Mouse (Mus musculus): ENCODE measurements around the gene Trim71. TPM values are rescaled to one million over a fixed set of nuclear protein-coding genes. Genes with fewer than 3 reads are reported as not detected.

Trim71 gene
- polyA plus RNA-seq, 1 experiment from 2014 or later = 3.1 TPM

DNA sequence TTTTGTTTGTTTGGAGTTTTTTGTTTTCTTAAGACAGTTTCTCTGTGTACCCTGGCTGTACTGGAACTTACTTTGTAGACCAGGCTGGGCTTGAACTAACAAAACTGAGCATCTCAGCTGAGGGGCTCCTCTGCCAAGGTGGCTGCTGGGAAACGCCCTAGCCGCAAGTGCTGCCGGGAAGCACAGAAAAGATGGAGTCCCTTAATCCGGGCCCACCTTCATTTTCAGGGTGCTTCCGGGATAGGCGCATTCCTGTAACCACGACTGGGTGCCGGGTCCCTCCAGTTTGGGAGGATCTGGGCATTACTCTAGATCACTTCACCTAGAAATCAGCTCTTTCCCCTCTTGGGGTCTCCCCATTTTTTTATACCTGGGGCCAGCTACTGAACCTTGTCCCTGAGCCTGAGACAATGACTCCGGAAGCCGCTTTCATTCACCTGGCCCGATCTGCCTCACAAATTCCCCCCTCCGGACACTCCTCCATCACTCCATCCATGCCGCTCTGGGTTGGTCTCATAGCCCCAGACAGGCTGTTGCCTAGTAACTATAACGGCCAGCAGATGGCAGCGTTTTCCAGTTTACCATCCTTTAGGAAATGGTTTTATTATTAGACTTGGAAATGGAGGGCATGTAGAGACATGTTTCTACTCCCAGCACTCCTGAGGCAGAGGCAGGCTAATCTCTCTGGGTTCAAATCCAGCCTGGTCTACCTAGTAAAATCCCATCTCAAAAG, 64.2 kb downstream of the Trim71 start:
- H3K27ac ChIP-seq (ENCODE audit: low read depth, low read length) = no peak overlapping the region
- H3K27me3 ChIP-seq (replicated peaks; ENCODE audit: control insufficient read depth, insufficient read depth, low read length) = no peaks in the 10 kb centered on the region
- H3K4me2 ChIP-seq = no peak overlapping the region
- ATAC-seq (replicated peaks; ENCODE audit: low FRiP score) = peak; percentile 52
- peaks cover 17% of the 10 kb centered on the region for H3K4me1 ChIP-seq (replicated peaks; ENCODE audit: control insufficient read depth, insufficient read depth, low read length)
- peak; percentile 68 for DNase-seq (ENCODE audit: low spot score)
- no peaks in the 10 kb centered on the region for H3K36me3 ChIP-seq (ENCODE audit: control insufficient read depth, insufficient read depth, low read length)
- H3K9me3 ChIP-seq (ENCODE audit: control insufficient read depth, low read length) = no peaks in the 10 kb centered on the region
- no peak overlapping the region for H3K4me3 ChIP-seq (ENCODE audit: low read depth, low read length)
- H3K9ac ChIP-seq (ENCODE audit: low read depth, low read length) = no peak overlapping the region
- 16% methylated on average over 15 of the region's 15 CpGs for WGBS

- WGBS = 7% methylated on average over 11 of the region's 11 CpGs
- no peak overlapping the region for H3K4me2 ChIP-seq
- DNase-seq (ENCODE audit: low spot score) (peak; percentile 89), ATAC-seq (replicated peaks; ENCODE audit: low FRiP score) (peak; percentile 60; the same call in 1 of the 2 replicates)
- H3K27me3 ChIP-seq (replicated peaks; ENCODE audit: control insufficient read depth, insufficient read depth, low read length) = no peaks in the 10 kb centered on the region
- no peak overlapping the region for H3K27ac ChIP-seq (ENCODE audit: low read depth, low read length)
- no peaks in the 10 kb centered on the region for H3K36me3 ChIP-seq (ENCODE audit: control insufficient read depth, insufficient read depth, low read length)
- H3K4me1 ChIP-seq (replicated peaks; ENCODE audit: control insufficient read depth, insufficient read depth, low read length) = peaks cover 16% of the 10 kb centered on the region
- no peaks in the 10 kb centered on the region for H3K9me3 ChIP-seq (ENCODE audit: control insufficient read depth, low read length)
- no peak overlapping the region for H3K9ac ChIP-seq (ENCODE audit: low read depth, low read length)
- no peak overlapping the region for H3K4me3 ChIP-seq (ENCODE audit: low read depth, low read length)
Observed at GRCm38 (mm10) chr9:114498218-114498617, 66.0 kb downstream of the Trim71 start.

DNA sequence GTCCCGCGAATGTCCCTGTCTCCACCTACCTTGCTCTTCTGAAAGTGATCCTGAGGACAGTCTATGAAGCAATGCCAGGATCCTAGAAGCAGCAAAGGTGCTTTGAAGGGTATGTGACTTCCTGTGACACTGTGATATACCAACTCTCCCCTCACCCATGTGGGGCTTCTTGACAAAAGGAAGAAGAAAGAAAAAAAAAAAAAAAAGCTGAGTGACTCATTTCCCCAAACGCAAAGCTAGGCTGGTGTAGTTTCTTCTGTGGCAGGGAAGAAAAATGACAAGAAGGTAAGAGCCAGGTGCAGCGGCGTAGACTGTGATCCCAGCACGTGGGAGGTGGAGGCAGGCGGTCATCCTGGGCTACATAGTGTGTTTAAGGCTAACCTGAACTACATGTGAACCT, 67.7 kb downstream of the Trim71 start:
- Histone ChIP-seq H3K4me2 (no peak overlapping the region), H3K36me3 (ENCODE audit: control insufficient read depth, insufficient read depth, low read length) (no peaks in the 10 kb centered on the region), H3K4me3 (ENCODE audit: low read depth, low read length) (no peak overlapping the region), H3K27me3 (replicated peaks; ENCODE audit: control insufficient read depth, insufficient read depth, low read length) (no peaks in the 10 kb centered on the region), H3K9me3 (ENCODE audit: control insufficient read depth, low read length) (no peaks in the 10 kb centered on the region), H3K27ac (ENCODE audit: low read depth, low read length) (no peak overlapping the region), H3K4me1 (replicated peaks; ENCODE audit: control insufficient read depth, insufficient read depth, low read length) (peaks cover 4% of the 10 kb centered on the region; the same call in 1 of the 2 replicates), H3K9ac (ENCODE audit: low read depth, low read length) (no peak overlapping the region)
- DNase-seq (ENCODE audit: low spot score) (no peak), ATAC-seq (replicated peaks; ENCODE audit: low FRiP score) (no peak)
- 74% methylated on average over 7 of the region's 7 CpGs for WGBS

DNA sequence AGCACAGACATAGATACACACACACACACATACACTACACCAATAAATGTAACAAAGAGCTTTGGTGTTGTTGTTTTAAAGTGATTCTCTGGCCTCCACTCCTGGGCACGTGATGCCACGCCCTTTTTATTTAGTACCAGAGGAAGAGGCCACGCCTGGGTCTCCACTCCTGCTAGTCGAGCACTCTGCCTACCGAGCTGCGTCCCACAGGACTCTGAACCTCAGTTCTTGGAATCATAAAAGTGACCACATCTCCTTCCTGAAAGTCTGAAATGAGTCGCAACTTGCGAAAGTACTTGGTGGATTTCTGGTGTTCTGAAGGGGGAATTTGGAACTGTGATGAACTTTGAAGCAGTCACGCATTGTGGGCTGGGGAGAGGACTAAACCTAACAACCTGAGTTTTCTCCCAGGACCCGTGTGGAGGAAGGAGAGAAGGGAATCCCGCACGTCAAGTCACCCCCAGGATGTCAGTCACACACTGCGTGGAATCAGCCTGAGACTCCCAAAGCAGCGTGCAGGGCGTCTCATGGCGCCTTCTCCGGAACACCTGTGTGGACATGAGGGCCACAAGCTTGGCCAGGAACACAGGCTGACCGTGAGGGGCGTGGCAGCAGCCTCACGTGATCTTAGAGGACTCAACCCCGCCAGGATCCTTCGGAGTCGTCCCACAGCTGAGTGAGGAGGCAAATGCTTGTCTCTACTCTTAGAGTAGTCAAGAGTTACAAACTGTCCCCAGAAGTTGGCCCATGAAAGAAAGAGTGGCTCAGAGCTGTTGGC, 76.5 kb downstream of the Trim71 start:
- DNase-seq (ENCODE audit: low spot score) = no peak
- Histone ChIP-seq H3K36me3 (ENCODE audit: control insufficient read depth, insufficient read depth, low read length) (no peaks in the 10 kb centered on the region), H3K27me3 (replicated peaks; ENCODE audit: control insufficient read depth, insufficient read depth, low read length) (no peaks in the 10 kb centered on the region), H3K9ac (ENCODE audit: low read depth, low read length) (no peak overlapping the region), H3K9me3 (ENCODE audit: control insufficient read depth, low read length) (no peaks in the 10 kb centered on the region), H3K4me3 (ENCODE audit: low read depth, low read length) (no peak overlapping the region), H3K27ac (ENCODE audit: low read depth, low read length) (no peak overlapping the region), H3K4me1 (replicated peaks; ENCODE audit: control insufficient read depth, insufficient read depth, low read length) (no peaks in the 10 kb centered on the region), H3K4me2 (no peak overlapping the region)
- 76% methylated on average over 23 of the region's 23 CpGs for WGBS
- ATAC-seq (replicated peaks; ENCODE audit: low FRiP score) = no peak

- Histone ChIP-seq H3K27ac (ENCODE audit: low read depth, low read length) (no peak overlapping the region), H3K36me3 (ENCODE audit: control insufficient read depth, insufficient read depth, low read length) (no peaks in the 10 kb centered on the region), H3K9ac (ENCODE audit: low read depth, low read length) (no peak overlapping the region), H3K9me3 (ENCODE audit: control insufficient read depth, low read length) (no peaks in the 10 kb centered on the region), H3K27me3 (replicated peaks; ENCODE audit: control insufficient read depth, insufficient read depth, low read length) (no peaks in the 10 kb centered on the region), H3K4me3 (ENCODE audit: low read depth, low read length) (no peak overlapping the region), H3K4me1 (replicated peaks; ENCODE audit: control insufficient read depth, insufficient read depth, low read length) (no peaks in the 10 kb centered on the region), H3K4me2 (no peak overlapping the region)
- no peak for ATAC-seq (replicated peaks; ENCODE audit: low FRiP score)
- 89% methylated on average over 4 of the region's 4 CpGs for WGBS
- DNase-seq (ENCODE audit: low spot score) = no peak
Observed at GRCm38 (mm10) chr9:114486808-114487207, 77.4 kb downstream of the Trim71 start.

DNA sequence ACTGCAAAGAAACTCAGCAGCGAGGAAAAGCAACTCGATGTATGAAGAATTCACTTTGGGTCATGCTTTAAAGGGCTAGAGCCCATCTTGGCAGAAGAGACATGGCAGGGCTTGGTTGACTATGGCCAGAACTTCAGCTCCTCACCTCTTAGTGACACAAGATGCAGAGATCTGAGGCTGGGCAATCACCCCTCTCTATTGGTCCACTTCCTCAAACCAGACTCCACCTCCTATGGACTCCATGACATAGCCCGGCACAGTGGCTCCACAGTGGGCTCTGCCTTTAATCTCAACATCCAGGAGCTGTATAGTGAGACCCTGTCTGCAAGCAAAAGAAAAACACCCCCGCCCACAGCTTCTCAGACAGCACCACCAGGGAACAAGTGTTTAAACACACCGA, 79.4 kb downstream of the Trim71 start:
- Histone ChIP-seq H3K27me3 (replicated peaks; ENCODE audit: control insufficient read depth, insufficient read depth, low read length) (no peaks in the 10 kb centered on the region), H3K9me3 (ENCODE audit: control insufficient read depth, low read length) (no peaks in the 10 kb centered on the region), H3K27ac (ENCODE audit: low read depth, low read length) (no peak overlapping the region), H3K36me3 (ENCODE audit: control insufficient read depth, insufficient read depth, low read length) (no peaks in the 10 kb centered on the region), H3K4me2 (no peak overlapping the region), H3K4me1 (replicated peaks; ENCODE audit: control insufficient read depth, insufficient read depth, low read length) (no peaks in the 10 kb centered on the region), H3K9ac (ENCODE audit: low read depth, low read length) (no peak overlapping the region), H3K4me3 (ENCODE audit: low read depth, low read length) (no peak overlapping the region)
- ATAC-seq (replicated peaks; ENCODE audit: low FRiP score) (no peak), DNase-seq (ENCODE audit: low spot score) (no peak)
- WGBS = 68% methylated on average over 5 of the region's 5 CpGs

- Histone ChIP-seq H3K9ac (ENCODE audit: low read depth, low read length) (no peak overlapping the region), H3K27me3 (replicated peaks; ENCODE audit: control insufficient read depth, insufficient read depth, low read length) (no peaks in the 10 kb centered on the region), H3K36me3 (ENCODE audit: control insufficient read depth, insufficient read depth, low read length) (no peaks in the 10 kb centered on the region), H3K4me1 (replicated peaks; ENCODE audit: control insufficient read depth, insufficient read depth, low read length) (no peaks in the 10 kb centered on the region), H3K27ac (ENCODE audit: low read depth, low read length) (no peak overlapping the region), H3K4me3 (ENCODE audit: low read depth, low read length) (no peak overlapping the region), H3K4me2 (no peak overlapping the region), H3K9me3 (ENCODE audit: control insufficient read depth, low read length) (no peaks in the 10 kb centered on the region)
- ATAC-seq (replicated peaks; ENCODE audit: low FRiP score) (no peak), DNase-seq (ENCODE audit: low spot score) (no peak)
- 63% methylated on average over 3 of the region's 3 CpGs for WGBS
Observed at GRCm38 (mm10) chr9:114480940-114481339, 83.2 kb downstream of the Trim71 start.

- Histone ChIP-seq H3K27me3 (replicated peaks; ENCODE audit: control insufficient read depth, insufficient read depth, low read length) (no peaks in the 10 kb centered on the region), H3K4me2 (no peak overlapping the region), H3K9me3 (ENCODE audit: control insufficient read depth, low read length) (no peaks in the 10 kb centered on the region), H3K27ac (ENCODE audit: low read depth, low read length) (no peak overlapping the region), H3K9ac (ENCODE audit: low read depth, low read length) (no peak overlapping the region), H3K4me3 (ENCODE audit: low read depth, low read length) (no peak overlapping the region), H3K4me1 (replicated peaks; ENCODE audit: control insufficient read depth, insufficient read depth, low read length) (no peaks in the 10 kb centered on the region), H3K36me3 (ENCODE audit: control insufficient read depth, insufficient read depth, low read length) (no peaks in the 10 kb centered on the region)
- 93% methylated on average over 9 of the region's 9 CpGs for WGBS
- no peak for ATAC-seq (replicated peaks; ENCODE audit: low FRiP score)
- no peak for DNase-seq (ENCODE audit: low spot score)
Observed at GRCm38 (mm10) chr9:114477019-114477418, 87.2 kb downstream of the Trim71 start.

All from liver, embryonic 11.5 days (tissue).